Mouse (Mus musculus) stomach, embryonic 16.5 days (tissue): ENCODE results near the gene Sult2b1. TPM values are rescaled to one million over a fixed set of nuclear protein-coding genes. Genes with fewer than 3 reads are reported as not detected.

Source experiments
- ATAC-seq: fragments of 200-750 bp; cut with Nextera tagmentation; 2 replicates; pipeline ENCODE4 v1.8.0; 2017; ENCODE audit warnings: moderate number of reproducible peaks, moderate TSS enrichment; ENCODE audit not compliant: insufficient read depth, low FRiP score
- H3K27ac ChIP-seq: fragments of 300-500 bp; sonication (generic); 2 replicates; pipeline ENCODE4 v1.5.1; 2014; ENCODE audit warnings: low read length
- H3K27me3 ChIP-seq: fragments of 300-500 bp; sonication (generic); 2 replicates; pipeline ENCODE4 v1.6.1; 2014; ENCODE audit warnings: low read length, control low read depth, mixed read lengths; ENCODE audit not compliant: control insufficient read depth, insufficient read depth
- H3K36me3 ChIP-seq: fragments of 300-500 bp; sonication (generic); 2 replicates; pipeline ENCODE4 v1.6.1; 2014; ENCODE audit warnings: low read length; ENCODE audit not compliant: control insufficient read depth, insufficient read depth
- H3K4me1 ChIP-seq: fragments of 300-500 bp; sonication (generic); 2 replicates; pipeline ENCODE4 v1.6.1; 2014; ENCODE audit warnings: low read length, control low read depth, mixed read lengths; ENCODE audit not compliant: control insufficient read depth, insufficient read depth
- H3K4me2 ChIP-seq: fragments of 300-500 bp; sonication (generic); 2 replicates; pipeline ENCODE4 v1.6.1; 2014; ENCODE audit warnings: low read depth, low read length, mixed read lengths
- H3K4me3 ChIP-seq: fragments of 300-500 bp; sonication (generic); replicated peaks from 2 replicates; pipeline ENCODE4 v1.5.1; 2014; ENCODE audit warnings: mild to moderate bottlenecking, low read length
- H3K9ac ChIP-seq: fragments of 300-500 bp; sonication (generic); 2 replicates; pipeline ENCODE4 v1.6.1; 2014; ENCODE audit warnings: low read length
- H3K9me3 ChIP-seq: fragments of 300-500 bp; sonication (generic); replicated peaks from 2 replicates; pipeline ENCODE4 v1.6.1; 2016; ENCODE audit warnings: low read length, control low read depth; ENCODE audit not compliant: control insufficient read depth
- WGBS: fragments of 180-500 bp; shearing (Covaris S2); extraction: QIAGEN DNeasy Blood & Tissue Kit; methylation state at CpG from one replicate; pipeline ENCODE4 v1.1.7; 2014; 5-methylcytosine and 5-hydroxymethylcytosine counted together
- polyA plus RNA-seq: library from polyadenylated mRNA; unstranded; fragments of >200 nt; fragmentation: Nextera tagmentation; extraction: Ambion mirVana; gene quantifications from 2 replicates; pipeline ENCODE4 v1.2.1, GENCODE M21; 2015

The Sult2b1 gene
- polyA plus RNA-seq, 1 experiment from 2014 or later, result 32.7 TPM

DNA sequence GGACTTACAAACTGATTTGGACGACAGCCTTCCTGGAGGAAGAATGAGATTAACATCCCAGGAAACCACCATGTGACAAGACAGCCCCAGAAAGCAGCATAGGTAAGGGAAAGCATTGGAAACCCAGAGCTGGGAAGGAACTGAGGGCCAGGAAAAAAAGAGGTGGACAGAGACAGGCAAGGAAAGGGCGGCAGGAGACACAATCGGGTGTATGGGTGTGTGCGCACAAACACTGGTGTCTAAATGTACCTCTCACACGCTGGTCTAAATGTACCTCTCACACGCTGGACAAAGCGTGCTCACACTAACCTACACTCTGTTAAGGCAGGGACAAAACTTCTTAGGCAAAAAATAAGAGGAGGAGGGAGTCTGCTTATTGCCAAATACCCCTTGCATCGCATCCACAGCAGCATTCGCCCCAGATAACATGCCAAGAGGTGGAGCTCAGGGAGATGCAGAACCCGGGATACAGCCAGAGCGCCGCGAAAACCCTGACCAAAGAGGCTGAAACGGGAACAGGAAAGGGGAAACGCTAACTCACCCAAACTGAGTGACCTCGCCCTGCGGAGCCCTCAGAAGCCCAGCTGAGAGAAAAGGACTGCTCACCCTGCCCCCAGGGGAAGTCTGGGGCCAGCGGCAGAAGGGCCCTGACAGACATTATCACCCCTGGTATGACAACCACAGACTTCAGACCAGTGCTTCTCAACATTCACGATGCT is 68.6 kb downstream of the Sult2b1 start:
- Histone ChIP-seq H3K4me2 (peak overlapping the region; percentile 67), H3K36me3 (peaks cover 15% of the 10 kb centered on the region), H3K27me3 (no peaks in the 10 kb centered on the region), H3K4me1 (peaks cover 37% of the 10 kb centered on the region), H3K9ac (peak overlapping the region; percentile 56), H3K27ac (peak overlapping the region; percentile 83), H3K4me3 (peak overlapping the region; percentile 89), H3K9me3 (no peaks in the 10 kb centered on the region)
- no peak for ATAC-seq
- WGBS, result 79% methylated on average over 19 of the region's 19 CpGs

DNA sequence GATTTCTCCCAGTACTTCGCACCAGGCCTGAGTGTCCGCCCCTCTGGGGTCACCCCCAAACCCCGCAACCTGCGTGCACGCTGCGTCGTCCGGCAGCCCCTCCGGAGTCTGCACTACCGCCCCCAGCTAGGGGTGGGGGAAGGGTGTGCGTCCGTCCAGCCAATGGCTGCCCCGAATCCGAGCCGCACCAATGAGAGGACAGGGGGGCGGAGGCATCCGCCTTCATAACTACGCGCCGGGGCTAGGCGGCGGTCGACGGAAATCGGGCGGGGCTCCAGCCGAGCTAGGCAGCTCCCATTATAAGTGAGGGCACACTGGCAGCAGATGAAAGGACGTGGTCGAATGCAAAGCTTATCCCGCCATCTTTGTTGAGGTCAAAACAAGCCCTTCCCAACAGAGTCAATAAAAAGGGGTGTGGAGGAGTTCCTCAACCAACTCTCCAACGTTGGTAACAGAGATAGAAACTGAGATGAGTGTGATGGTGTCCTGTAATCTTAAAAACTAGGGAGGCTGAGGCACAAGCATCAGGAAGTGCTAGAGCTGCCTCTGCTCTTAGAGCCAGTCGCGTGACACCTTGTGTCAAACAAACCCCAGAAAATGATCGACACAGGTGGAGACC is 69.3 kb downstream of the Sult2b1 start, which contains the start of gene Rpl18:
Gene Rpl18 (plus strand): TSS at position 368 of the 619 bp plus-strand sequence.
- H3K4me1 ChIP-seq, result peaks cover 37% of the 10 kb centered on the region
- H3K27me3 ChIP-seq, result no peaks in the 10 kb centered on the region
- peaks cover 13% of the 10 kb centered on the region for H3K36me3 ChIP-seq
- peak within 1 kb of the TSS; percentile 96 for H3K27ac ChIP-seq
- H3K4me3 ChIP-seq, result peak within 1 kb of the TSS; percentile 89
- ATAC-seq, result peak; percentile 89
- peak within 1 kb of the TSS; percentile 67 for H3K4me2 ChIP-seq
- WGBS, result 6% methylated on average over 34 of the region's 34 CpGs
- H3K9ac ChIP-seq, result peak within 1 kb of the TSS; percentile 82
- no peaks in the 10 kb centered on the region for H3K9me3 ChIP-seq

DNA sequence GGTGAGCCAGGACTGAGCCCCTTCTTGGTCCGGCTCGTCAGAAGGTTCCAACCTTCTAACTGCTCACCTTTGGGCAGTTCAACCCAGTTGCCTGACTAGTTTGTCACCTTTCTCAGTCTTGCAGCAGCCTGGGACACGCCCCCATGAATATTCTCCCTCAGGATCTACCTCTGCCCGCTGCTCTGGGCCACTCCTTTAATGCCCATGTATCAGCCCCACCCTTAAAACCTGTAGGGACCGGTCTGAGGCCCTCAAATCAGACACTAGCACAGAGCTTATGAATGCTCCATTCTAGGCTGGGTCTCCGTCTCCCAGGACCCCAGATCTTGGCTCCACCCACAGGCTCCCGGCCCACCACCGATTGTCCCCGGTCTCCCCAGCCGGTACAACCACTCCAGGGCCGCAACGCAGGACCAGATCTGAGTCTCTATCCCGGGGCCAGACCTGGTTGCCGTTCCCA is 69.8 kb downstream of the Sult2b1 start:
- Histone ChIP-seq H3K4me2 (peak overlapping the region; percentile 67), H3K4me3 (peak overlapping the region; percentile 89), H3K27ac (peak overlapping the region; percentile 96), H3K36me3 (peaks cover 13% of the 10 kb centered on the region; the same call in 1 of the 2 replicates), H3K4me1 (peaks cover 34% of the 10 kb centered on the region), H3K27me3 (no peaks in the 10 kb centered on the region), H3K9ac (peak overlapping the region; percentile 82), H3K9me3 (no peaks in the 10 kb centered on the region)
- 7% methylated on average over 14 of the region's 14 CpGs for WGBS
- ATAC-seq, result peak; percentile 71

DNA sequence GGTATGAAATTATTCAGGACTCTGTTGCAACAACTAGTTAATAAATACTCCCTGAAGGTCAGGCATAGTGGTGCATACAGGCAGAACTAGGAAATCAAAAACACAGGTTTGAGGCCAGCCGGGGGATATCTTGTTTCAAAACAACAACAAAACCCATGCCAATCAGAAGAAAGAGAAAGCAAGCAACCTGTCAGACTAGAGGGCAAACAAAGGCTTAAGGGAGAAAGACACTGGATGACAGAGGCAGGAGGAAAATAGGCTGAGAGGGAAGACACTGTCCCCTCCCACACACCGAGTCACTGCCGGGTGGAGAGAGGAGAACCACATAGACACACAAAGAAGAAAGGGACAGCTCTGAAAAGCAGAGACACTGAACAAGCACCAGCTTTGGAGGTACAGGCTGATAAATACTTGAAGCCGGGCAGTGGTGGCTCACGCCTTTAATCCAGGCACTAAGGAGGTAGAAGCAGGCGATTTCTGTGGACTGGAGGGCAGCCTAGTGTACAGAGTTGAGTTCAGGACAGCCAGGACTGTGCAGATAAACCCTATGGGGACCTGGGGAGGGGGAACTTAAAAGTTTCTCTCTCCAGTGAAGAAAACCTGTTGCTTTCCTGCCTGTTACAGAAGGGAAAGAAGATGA is 70.5 kb downstream of the Sult2b1 start:
- Histone ChIP-seq H3K36me3 (peaks cover 8% of the 10 kb centered on the region; the same call in 1 of the 2 replicates), H3K4me3 (peak overlapping the region; percentile 89), H3K9ac (peak overlapping the region; percentile 82), H3K9me3 (no peaks in the 10 kb centered on the region), H3K4me1 (peaks cover 28% of the 10 kb centered on the region), H3K27me3 (no peaks in the 10 kb centered on the region), H3K4me2 (peak overlapping the region; percentile 67), H3K27ac (peak overlapping the region; percentile 96)
- ATAC-seq, result no peak
- 63% methylated on average over 6 of the region's 6 CpGs for WGBS

DNA sequence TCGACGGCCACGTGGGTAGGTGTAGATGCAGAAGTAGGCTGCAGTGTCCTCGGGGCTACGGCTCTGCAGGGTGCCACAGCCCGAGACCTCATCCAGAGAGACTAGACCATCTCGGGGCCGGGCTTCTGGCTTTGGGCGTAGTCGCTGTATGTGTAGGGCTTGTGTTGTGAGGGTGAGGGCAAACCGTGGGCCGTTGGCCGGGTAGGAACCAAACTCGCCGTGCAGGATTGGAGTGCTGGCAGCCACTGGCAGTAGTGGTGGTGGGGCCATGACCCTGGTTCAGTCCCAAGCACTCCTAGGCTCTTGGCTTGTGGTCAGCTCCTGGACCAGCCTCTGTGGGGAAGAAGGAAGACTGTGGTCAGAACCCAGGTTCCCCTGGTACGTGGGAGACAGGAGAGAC is 71.1 kb downstream of the Sult2b1 start:
- H3K9ac ChIP-seq, result peak overlapping the region; percentile 82
- ATAC-seq, result no peak
- WGBS, result 84% methylated on average over 16 of the region's 16 CpGs
- peak overlapping the region; percentile 89 for H3K4me3 ChIP-seq
- peaks cover 8% of the 10 kb centered on the region; the same call in 1 of the 2 replicates for H3K36me3 ChIP-seq
- no peaks in the 10 kb centered on the region for H3K9me3 ChIP-seq
- no peaks in the 10 kb centered on the region for H3K27me3 ChIP-seq
- peak overlapping the region; percentile 67 for H3K4me2 ChIP-seq
- H3K27ac ChIP-seq, result peak overlapping the region; percentile 96
- H3K4me1 ChIP-seq, result peaks cover 26% of the 10 kb centered on the region

DNA sequence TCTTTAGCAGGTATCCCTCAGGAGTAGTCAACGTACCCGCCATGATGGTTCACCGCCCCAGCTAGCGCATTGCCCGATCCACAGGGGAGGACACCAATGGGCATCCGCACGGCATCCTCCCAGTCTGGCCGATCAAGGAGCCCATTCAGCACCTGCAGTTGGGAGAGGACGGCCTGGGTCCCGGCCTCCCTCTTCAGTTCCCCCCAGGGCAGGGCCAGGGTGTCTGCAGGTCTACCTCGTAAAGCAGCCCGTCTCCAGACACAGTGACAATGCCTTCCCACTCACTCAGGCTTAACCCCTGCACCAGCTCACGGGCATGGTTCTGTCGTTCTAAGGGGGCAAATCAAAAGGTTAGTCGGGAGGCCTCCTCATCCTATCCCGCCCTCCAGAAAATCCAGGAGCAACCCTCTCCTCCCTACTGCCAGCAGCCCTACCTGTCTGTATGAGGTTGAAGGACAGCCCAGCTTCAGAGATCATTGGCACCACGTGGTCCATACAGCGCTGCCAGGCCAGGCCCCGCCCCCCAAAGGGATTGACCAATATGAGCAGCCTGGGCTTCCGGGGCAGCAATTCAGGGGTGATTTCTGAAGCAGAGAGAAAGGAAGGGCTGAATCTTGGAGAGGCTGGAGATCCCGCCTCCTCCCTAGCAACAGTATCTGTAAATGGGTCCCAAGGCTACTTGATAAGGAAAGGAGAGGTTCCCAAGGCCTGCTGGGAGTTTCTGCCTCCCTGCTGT is 72.3 kb downstream of the Sult2b1 start:
- Histone ChIP-seq H3K4me2 (no peak overlapping the region), H3K4me1 (peaks cover 36% of the 10 kb centered on the region), H3K9ac (no peak overlapping the region), H3K4me3 (no peak overlapping the region), H3K36me3 (peaks cover 8% of the 10 kb centered on the region; the same call in 1 of the 2 replicates), H3K27me3 (no peaks in the 10 kb centered on the region), H3K9me3 (no peaks in the 10 kb centered on the region), H3K27ac (no peak overlapping the region; the same call in 1 of the 2 replicates)
- peak; percentile 49 for ATAC-seq
- WGBS, result 82% methylated on average over 21 of the region's 21 CpGs

DNA sequence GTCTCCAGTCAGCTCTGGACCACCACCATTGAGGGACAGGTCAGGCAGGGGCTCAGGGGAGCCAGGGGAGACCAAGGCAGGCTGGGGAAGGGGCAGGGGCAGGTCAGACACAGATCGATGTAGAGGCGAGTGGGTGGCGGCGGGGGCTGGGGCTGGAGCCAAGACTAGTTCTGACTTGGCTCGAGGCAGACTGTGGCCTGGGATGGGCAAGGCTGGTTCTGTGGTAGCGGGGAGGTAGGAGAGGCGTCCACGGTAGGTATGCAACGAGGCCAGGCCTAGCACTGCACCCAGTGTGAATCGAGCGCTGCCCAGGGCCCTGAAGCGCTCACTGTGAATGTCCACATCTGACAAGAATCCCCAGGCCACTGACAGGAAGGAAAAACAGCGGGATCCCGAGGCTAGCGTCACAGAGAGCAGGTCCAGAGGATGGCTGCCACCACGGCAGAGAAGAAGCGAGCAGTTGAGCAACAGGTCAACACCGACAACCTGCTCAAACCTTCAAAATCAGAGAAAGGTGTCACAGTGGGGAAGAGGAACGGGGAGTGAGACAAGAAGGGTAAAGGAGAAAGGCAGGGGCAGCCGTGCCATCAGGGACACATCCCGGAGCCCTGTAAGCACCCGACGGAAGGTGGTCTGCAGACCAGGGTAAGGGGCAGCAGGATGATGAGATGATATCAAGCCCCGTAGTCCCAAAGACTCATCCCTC is 73.0 kb downstream of the Sult2b1 start:
- no peaks in the 10 kb centered on the region for H3K27me3 ChIP-seq
- no peak overlapping the region for H3K27ac ChIP-seq
- H3K4me2 ChIP-seq, result no peak overlapping the region
- H3K4me1 ChIP-seq, result peaks cover 37% of the 10 kb centered on the region
- H3K36me3 ChIP-seq, result peaks cover 8% of the 10 kb centered on the region; the same call in 1 of the 2 replicates
- no peaks in the 10 kb centered on the region for H3K9me3 ChIP-seq
- no peak for ATAC-seq
- no peak overlapping the region for H3K4me3 ChIP-seq
- H3K9ac ChIP-seq, result no peak overlapping the region
- 88% methylated on average over 24 of the region's 24 CpGs for WGBS

DNA sequence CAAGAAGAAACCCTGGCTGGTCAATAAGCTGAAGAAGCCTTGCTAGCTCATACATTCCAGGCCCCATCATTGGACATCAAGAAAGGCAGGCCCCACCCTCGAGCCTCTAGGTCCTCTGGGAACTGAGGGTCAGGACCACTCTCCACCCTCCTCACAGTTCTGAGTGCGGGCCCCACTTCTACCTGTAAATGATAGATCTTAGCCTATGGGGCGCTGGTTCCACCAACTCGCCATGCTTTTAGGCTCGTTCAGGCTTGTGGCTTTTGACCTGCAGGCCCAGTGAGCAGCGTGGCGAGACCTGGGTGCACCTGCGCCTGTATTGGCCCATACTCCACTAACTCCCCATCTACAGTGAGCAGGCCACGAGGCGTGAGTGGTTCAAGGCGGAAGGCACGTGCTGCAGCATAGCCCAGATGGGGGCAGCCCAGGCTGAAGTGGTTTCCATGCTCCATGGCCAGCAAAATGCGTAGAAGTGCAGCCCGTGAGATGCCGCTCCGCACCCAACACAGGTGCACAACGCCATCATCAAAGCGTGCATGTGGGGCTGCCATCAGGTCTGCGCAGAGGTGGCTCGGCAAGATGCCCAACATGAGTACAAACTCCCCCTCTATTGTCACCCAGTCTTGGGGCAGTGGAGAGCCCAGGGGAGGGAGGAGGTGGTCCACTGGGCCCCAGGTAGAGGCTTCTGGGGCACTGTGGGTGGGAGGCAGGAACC is 73.8 kb downstream of the Sult2b1 start:
- H3K4me1 ChIP-seq, result peaks cover 36% of the 10 kb centered on the region
- H3K36me3 ChIP-seq, result peaks cover 8% of the 10 kb centered on the region; the same call in 1 of the 2 replicates
- ATAC-seq, result no peak
- H3K4me3 ChIP-seq, result no peak overlapping the region
- H3K9ac ChIP-seq, result no peak overlapping the region
- no peaks in the 10 kb centered on the region for H3K9me3 ChIP-seq
- H3K27me3 ChIP-seq, result no peaks in the 10 kb centered on the region
- WGBS, result 89% methylated on average over 20 of the region's 20 CpGs
- H3K27ac ChIP-seq, result no peak overlapping the region
- H3K4me2 ChIP-seq, result no peak overlapping the region
